Mouse (Mus musculus) urinary bladder, adult 18-20 months (tissue): ENCODE measurements at regions not wholly inside any gene's neighbourhood (a gene's known extent, or its start where the extent isn't known, plus 50 kb on each side); places are given as distances from the start of the nearest gene placed in this dataset.

Experiments
- DNase-seq, 2 experiments: peaks; one replicate each; pipeline ENCODE4 v3.0.0; 2022; ENCODE audit warnings: low spot score in 2 of 2, mixed read lengths in 2 of 2

DNA sequence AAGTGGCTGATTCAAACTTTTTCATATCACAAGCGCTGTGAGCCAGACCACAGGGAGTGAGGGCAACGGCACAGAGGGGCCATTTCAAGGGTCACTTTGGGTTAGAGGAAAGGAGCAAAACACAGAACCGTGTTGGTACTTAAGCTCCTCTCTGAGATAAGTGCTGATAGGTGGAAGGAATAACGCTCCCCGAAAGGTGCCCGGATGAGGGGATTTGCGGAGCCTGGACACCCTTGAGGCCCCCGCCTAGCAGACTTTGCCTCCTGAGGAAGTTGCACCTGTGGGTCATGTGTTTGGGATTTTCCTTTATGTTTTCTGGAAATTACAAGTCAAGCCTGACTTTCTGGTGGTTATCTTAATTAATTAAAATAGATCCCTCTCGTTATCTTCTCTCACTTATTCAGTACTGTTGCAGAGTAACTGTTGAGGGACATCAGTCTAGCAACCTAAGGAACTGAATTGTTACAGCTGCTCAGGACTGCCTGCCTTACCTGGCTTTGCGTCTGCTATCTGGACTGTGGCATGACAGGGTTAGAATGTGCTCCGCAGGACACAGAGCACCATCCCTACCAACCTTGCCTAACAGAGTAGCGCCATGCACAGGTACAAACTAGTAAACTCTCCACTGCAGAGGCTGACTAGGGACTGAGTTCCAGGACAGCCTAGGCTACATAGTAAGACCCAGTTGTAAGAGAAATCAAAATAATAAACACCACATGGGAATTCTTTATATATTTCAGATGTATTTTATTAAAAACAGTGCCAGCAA, 137.4 kb upstream of the Plcz1 start:
- no peak for DNase-seq

DNA sequence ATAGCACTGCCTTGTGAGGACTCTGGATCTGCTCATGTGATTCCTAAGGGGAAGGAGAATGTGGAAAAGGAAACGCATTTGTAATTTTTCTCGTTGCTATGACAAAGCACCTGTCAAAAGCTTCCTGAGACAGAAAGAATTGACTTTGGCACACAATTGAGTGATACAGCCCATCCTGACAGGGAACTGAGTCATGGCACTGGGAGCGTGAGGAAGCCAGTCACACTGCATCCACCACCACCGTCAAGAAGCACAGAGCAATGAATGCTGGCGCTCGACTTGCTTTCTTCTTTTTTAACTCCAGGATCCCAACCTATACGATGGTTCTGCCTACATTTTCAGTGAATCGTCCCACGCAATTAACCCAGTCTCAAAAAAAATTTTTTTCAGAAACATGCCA, 131.5 kb upstream of the Plcz1 start:
- no peak for DNase-seq

DNA sequence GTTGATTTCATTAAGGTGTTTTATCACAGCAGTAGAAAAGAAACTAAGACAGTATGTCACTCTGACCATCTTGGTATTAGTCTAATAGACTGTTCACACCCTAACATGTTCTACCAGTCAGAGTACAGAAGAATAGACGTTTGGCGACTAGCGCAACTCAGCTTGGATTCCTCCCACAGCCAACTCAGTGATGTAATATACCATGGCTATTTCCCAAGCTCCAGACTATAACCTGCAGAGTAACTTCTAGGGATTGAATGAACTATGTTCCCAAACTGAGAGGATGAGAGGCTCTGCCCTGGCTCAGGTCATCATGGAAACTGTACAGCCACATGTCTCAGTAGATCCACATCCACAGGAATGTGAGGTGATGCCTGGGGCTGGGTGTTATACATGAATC, 128.6 kb upstream of the Plcz1 start:
- DNase-seq, result no peak

DNA sequence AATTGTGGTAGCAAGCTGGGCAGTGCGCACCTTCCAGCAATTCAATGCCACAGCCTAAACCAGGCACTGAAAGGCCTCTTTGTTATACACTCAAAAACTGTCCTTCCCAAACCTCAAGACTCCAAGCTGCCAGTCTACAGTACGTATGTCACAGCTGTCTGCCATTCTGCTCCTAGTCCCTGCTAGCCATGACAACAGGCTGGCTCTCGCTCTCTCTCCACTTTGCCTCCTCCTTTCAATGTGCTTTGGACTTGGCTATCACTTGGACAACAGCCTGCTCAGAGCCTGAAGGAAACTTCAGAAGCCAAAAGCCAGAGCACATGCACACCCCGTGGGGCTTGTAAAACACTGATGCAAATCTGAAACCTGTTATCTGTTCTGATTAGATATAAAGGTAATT, 125.9 kb upstream of the Plcz1 start:
- no peak for DNase-seq

DNA sequence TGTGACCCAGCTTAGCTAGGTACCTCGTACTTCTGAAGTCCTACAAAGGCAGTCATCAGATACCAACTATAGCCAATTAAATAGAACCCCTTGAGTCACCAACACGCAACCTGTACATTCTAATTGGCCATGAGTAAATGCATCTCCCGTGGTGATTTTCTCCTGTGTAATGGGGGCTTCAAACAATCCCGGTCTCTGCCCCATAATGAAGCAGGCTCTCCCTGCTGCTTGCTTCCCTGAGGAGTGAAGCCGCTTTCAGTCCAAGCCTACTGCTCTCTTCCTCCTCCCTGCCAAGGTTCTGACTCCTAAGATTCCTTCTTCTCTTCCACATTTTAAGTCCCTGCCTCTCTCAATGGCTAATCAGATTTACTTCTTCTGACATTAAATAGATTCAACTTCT, 121.5 kb upstream of the Plcz1 start:
- DNase-seq, result no peak

DNA sequence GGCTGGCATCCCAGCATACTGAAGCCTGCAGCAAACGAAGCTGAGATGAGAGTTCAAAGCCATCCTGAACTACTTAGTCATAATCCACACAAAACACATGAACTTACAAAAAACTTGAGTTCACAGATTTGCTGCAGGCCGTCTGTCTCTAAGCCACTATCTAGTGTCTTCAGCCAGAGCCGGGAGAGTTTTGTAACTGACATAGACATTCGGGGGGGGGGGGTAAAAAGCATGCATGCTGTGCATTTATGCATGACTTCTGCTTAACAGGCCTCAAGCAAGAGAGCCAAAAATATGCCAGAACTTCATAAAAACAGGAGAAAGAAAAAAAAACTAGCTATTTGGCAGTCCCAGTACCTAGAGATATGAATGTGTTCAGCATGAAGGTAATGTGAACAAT, 120.2 kb upstream of the Plcz1 start:
- DNase-seq, result no peak

DNA sequence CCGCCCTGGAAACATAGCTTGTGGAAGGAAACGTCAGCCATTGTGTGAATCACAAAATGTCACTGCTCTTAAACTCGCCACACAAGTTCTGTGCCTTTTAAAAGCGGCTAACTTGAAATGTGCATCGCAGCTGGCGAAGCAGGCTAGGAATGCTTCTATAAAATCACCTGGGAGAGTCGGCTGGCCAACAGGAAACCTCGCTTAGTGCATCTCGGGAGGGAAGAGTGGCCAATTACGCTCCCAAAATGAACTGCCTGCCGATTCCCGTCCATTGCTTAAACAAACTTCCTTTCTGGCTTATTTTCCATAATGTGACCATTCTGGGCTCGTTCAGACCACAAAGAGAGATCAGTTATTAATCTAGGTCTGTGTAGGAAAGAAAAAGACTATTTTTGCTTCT, 119.7 kb upstream of the Plcz1 start:
- no peak for DNase-seq

DNA sequence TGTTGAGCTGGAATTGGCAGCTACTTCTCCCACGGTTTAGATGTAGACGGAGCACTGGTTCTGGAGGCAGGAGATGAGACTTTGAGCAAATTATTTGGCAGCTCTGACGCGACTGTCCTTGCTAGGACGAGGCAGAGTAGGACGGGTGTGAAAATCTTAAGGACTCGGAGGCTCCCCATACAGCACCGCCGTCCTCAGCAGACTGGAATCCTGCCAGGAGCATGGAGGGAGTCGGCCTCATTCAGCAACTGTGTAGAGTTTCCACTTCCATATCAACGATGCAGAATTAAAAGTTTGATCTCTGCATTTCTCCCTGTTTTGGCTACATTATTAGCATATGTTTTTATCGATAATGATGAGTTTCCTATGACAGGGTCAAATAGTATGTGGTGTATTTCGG, 117.7 kb upstream of the Plcz1 start:
- no peak for DNase-seq

DNA sequence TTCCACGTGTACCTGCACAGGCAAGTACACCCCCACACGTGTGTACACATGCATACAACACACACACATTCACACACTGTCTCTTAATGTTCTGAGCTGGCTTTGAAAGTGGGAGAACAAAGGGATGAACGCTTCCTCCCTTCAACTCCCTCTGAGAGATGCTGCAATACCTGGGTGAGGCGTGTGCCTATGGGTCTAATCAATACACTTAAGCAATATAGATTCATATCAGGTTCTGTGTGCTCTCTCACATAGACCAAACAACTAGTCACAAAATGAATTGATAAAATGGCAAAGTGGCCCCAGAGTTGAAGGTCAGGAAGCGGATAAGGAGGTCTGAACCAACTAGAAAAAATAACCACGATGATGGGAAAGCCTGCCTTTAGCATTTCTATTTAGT, 116.1 kb upstream of the Plcz1 start:
- DNase-seq, result no peak

DNA sequence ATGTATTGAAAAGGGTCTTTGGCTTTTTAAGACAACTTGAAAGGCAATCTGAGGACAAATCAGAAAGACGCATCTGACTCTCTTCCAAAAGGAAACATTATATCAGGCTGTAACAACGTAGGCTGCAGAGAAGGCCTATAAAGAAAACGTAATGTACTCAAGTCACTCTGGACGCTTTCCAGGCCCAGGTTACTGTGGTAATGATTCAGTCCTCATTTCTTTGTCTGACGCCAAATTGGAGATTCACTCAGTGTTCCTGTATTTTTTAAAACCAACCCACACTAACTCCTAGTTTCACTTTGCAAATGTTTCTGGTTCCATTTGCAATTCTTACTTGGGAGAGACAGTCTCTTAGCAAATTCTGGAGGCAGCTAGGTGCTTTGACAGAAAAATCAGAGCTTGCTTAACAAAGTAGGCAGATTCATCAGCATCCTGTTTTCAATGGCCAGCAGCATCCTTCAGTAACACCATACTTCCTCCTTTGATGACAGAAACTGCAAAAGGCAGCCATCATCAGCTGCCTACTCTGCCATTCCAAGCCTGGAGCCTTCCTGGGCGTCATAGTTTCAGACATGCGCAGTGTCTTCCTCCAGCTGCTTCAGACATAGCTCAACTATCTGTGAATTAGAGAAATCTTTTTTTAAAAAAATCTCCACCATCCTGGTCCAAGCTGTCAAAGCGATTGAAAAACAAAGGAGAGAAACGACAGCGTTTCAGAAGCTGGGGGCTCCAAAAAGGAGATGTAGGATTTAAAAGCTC, 111.3 kb upstream of the Plcz1 start:
- no peak for DNase-seq

DNA sequence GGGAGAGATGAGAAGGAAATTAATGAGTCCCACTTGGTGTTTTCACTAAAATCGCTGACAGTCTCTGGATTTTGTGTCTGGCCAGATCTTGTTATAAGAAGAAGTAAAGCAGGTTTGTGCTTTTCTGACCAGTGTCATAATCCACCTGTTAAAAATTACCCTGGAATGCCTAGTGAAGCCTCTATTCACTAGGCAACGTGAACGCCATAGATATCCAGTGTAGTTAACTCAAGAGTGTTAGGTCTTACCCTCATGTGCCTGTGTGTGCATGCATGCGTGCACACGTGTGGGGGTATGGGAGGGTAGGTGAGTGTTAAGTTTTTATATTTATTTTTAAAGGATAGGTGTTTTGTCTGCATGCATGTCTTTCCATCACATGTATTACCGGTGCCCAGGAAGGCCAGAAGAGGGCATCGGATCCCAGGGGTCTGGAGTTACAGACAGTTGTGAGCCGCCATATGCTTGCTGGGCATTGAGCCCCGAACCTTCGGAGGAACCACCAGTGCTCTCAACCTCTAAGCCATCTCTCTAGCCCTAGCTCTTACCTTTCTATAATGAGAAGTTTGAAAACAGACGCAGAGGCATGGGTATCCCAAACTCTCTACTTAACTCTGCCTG, 107.5 kb upstream of the Plcz1 start:
- no peak for DNase-seq

DNA sequence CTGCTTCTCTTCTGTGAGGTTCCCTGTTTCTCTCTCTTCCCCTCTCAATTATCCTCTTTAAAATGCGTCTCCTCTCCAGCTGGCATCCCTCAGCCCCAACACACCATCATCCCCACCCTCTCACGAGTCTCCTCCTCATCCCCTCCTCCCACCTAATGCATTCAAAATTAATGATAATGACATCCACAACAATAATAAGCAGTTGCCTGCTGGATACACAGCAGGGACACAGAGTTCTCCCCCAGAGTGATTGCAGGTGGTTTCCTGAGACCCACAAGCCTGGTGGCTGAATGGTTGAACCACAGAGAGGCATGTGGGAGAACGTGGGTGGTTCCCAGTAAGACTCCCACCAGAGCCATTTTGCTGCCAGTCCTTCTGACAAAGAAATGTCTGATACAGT, 106.9 kb upstream of the Plcz1 start:
- DNase-seq, result no peak

DNA sequence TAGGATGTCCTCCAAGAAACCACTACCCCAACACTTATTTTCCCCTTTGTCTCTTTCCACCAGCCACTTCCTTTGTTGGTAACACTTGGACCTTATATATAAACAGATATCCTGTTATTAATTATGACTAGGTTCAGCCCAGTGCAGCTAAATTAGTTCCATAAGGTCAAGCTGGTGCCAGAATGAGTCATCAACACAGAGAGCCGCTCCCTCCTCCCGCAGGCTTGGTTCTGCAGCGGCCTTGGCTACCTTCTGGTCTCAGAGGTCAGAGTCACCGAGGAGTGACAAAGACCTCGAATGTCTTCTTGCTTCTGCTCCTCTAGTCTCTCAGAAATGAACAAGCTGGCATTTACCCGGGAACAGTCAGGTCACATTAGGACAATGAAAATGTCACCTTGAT, 106.5 kb upstream of the Plcz1 start:
- peak; percentile 18 to 50 for DNase-seq

DNA sequence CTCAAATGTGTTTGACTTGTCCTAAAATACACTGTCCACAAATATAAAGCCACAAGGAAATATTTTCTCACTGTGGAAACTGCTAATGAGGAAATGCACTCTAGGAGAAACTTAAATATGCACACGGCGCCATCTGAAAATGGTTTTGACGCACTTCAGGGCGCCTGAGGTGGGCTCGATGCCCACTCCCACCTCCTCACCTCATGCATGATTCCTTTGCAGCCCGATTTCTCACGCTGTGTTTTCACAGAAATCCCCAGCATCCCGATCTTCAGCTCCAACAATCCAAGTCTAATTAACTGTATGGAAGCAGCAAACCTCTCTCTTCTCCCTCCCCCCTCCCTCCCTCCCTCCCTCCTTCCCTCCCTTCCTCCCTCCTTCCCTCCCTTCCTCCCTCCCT, 92.5 kb upstream of the Plcz1 start:
- no peak for DNase-seq

DNA sequence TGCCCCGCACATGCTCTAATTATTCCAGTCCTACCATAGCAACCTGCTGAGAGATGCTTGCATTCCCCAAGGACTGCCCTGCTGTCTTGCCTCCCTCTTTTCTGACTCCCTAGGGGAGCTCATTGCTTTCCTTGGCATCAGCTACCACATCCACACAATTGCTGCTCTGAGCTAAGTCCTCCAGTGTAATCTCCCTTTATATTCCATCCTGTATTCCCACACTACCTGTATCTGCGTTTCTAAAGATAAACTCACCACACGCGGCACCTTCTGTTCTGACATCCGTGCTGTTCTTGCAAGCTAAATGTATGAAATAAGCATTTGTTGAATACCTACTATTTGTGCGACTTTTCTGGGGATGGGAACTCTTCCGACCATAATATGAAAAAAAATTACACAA, 85.4 kb upstream of the Plcz1 start:
- no peak for DNase-seq

DNA sequence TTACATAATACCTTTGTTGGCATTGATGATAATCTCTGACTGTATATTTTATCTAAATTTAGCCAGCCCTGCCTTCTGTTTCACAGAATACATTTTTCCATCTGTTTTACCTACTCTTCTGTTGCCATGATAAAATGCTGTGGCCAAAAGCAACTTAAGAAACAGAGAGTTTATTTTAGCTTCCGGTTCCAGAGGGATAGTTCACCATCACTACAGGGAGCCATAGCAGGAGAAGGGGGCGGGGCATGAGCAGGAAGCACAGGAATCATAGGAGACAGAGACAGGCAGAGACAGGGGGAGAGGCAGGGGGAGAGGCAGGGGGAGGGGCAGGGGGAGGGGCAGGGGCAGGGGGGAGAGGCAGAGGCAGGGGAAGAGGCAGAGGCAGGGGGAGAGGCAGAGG, 72.8 kb upstream of the Plcz1 start:
- no peak for DNase-seq

DNA sequence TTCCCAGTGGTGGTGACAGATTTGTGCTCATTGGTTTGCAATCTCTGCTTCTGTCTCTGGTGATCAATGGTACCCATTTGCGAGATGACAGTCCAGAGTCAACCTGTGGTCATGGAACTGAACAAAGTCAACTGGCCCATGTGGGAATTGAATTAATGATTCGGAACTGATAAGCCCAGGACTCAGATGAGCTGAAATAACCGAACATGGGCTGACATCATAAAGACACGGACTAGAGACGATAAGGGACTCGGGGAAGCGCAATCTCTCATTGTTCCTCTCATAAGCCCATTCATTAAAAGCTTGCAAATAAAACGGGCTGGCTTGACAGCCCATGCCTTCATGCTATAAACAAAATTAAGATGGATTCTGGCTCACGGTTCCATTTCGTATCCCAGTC, 70.8 kb upstream of the Plcz1 start:
- DNase-seq, result no peak

DNA sequence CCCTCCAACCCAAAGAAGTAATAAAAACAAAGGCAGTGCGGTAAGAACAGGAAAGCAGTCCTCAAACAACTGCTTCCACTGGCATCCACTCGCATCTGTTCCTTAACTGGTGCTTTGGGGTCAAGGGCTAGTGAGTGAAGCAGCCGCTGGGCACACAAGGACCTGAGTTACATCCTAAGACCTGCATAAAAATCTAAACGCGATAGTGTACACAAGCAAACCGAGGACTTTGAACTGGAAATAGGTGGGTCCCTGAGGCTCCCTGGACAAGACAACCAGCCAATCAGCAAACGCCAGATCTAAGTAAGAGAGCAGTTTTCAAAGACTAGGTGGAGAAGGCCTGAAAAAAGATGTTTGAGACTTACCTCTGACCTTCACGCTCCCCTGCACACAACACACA, 66.8 kb upstream of the Plcz1 start:
- no peak for DNase-seq

DNA sequence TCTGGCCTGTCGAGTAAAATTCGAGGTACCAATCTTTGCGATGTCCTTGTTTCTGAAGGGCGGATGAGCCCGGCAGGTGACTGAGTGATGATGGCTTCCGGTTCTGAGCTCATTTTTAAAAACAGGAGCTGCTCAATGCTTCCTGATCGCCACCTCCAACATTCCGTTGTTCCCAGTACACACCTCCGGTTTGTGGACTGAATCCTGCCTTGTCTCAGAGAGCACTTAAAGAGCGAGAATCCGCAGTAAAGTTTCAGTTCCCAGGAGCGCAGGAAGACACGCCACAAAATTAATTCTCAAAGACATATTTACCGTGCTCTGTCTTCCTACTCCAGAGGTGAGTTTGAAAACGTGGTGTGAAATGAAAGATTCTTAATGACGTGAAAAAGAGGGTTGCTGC, 66.4 kb upstream of the Plcz1 start:
- no peak for DNase-seq

DNA sequence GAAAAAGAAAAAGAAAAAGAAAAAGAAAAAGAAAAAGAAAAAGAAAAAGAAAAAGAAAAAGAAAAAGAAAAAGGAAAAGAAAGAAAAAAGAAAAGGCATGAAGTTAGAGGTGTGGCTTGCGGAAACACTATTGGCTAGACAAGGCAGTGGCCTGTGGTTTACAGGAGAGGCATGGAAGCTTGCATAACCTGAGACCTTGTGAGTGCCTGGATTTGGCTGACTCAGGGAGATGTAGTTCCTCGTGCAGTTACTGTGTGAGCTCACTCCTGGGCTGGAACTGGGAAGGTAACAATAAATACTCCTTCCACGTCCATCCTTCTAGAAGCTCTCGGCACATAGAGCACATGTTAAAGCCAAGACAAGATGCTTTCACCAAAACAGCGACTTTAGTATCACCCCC, 64.9 kb upstream of the Plcz1 start:
- no peak for DNase-seq

DNA sequence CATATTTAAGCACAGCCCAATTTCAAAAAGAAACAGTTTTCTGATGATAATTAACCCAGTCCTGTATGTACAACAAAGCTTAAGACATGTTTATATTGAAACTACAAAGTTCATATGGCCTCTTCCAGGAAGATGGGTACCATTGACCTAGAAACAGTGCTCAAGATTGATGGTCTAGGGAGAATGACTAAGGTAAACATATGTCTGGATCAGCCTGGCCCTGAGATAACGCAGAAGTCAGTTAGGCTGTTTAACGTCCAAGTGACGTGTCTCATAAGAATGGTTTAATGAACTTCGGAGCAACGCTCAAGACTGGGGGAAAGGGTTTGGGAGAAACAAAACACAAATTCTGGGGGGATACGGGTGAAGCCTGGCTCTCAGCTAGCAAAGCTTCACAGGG, 60.8 kb upstream of the Plcz1 start:
- no peak for DNase-seq

DNA sequence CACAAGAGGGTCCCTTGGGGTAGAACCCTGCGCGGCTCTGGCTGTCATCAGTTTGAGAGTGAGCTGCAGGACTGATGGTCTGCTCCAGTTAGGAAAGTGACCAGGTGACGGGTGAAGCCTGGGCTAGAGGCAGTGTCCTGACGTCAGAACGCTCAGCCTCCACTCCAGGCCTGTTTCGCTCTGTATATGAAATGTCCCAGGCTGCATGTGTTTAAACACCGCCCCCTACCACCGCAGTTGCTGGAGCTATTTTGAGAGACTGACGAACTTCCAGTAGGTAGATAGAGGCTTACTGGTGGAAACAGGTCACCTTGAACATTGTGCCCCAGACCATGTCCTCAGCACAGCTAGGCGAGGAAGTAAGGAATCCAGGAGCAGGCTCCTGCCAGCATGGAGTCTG, 54.2 kb upstream of the Plcz1 start:
- no peak for DNase-seq
